Mouse (Mus musculus) kidney, postnatal 36 days (tissue): Measurements from ENCODE around the gene Shld2.
"Not testable (repeated sequence)": the region's sequence is repeated elsewhere in the genome, so short reads cannot be mapped to it uniquely, and the experiment has no call there.

Experiments
- DNase-seq, 2 experiments: peaks; one replicate each; pipeline ENCODE4 v3.0.0; 2021 to 2022; ENCODE audit warnings: mixed read lengths in 2 of 2

Gene Shld2

GRCm38 (mm10) chr14:34318113-34318512 lies 7.8 kb upstream of the Shld2 start:
- DNase-seq: no peak

DNA sequence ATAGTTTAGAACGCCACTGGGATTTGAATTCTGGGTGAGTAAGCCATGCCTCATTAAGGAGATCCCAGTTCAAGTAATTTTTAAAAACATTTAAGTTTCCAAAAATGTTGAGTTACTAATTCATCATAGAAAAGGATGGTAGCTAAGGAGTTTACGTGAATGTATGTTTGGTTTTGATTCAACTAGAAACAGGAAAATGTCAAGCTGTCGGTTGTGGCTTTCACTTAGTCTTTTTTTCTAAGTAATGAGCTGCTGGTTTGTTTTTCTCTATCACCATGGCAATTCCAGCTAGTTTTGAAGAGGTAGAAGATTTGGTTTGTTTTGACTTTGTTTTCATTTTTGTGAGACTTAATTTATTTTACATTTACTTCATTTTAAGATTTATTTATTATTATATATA lies 7.1 kb upstream of the Shld2 start:
- no peak for DNase-seq

DNA sequence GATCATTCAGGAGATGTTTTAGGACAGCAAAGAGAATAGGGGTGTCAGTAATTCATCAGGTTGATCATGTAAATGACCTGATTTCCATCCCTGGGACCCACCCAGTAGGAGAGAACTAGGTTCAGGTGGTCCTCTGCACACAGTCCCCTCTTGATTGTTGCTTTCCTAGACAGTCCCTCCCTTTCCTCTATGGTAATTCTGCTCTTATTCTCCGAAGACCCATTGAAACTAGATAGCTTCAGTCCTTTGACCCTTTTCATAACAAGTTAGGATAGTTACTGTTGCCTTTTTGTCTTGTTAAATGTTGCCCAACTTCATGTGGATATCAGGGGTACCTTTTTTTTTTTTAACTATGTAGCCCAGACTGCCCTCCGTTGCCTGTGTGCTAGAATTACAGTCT lies 6.1 kb upstream of the Shld2 start:
- DNase-seq: no peak

- peak in 1 of 2 experiments; percentile 22 for DNase-seq
Measured at GRCm38 (mm10) chr14:34314796-34315195, 4.5 kb upstream of the Shld2 start.

- not testable (repeated sequence) for DNase-seq
Measured at GRCm38 (mm10) chr14:34314383-34314782, 4.1 kb upstream of the Shld2 start.

DNA sequence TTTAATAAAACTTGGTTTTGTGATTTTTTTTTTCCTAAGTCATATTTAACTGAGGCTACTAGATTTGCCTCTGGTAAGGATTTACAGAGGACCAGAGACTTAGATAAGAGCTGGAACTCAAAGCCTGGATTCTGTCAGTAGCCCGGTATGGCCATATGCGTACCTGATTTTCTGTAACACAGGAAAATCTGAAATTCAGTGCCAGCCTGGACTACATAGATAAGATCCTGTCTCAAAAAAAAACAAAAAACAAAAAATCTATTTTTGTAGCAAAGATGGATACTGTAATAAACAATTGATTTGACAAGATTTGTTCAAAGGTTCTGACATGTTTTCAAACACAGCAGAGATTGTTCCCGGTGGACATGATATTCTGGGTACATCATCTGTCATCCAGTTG lies 3.3 kb upstream of the Shld2 start:
- DNase-seq: no peak

DNA sequence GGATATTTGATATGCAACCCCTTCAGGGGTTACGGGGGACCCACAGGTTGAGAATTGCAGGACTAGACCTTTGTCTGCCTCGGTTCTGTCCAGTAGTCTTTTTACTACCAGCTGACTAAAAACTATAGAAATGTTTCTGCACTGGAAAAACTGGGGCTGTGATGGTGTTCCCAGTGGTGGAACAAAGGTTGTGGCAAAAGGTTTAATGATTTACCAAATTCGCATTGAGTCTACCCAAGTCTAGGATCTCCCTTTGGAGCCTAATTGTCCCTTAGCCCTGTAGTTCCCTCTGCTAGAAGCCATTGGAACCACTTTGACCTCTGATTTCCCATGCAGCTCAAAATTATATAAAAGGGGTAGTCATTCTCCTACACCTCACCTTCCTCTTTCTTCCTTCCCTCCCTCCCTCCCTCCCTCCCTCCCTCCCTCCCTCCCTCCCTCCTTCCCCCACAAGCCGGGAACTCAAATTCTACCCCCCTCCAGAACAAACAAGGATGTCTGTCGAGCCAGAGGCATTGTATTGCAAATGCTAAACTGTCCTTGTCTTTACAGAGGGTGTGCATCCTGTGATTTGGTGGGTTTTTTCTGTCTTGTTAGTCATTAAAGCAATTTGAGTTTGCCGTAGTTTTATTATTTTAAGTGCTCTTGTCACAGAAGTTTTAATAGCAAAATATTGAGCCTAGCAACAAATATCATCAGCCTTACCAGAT lies 2.2 kb upstream of the Shld2 start:
- peak; percentile 38 to 82 for DNase-seq

GRCm38 (mm10) chr14:34311691-34312090 lies 1.4 kb upstream of the Shld2 start:
- DNase-seq: peak; percentile 59 to 83

DNA sequence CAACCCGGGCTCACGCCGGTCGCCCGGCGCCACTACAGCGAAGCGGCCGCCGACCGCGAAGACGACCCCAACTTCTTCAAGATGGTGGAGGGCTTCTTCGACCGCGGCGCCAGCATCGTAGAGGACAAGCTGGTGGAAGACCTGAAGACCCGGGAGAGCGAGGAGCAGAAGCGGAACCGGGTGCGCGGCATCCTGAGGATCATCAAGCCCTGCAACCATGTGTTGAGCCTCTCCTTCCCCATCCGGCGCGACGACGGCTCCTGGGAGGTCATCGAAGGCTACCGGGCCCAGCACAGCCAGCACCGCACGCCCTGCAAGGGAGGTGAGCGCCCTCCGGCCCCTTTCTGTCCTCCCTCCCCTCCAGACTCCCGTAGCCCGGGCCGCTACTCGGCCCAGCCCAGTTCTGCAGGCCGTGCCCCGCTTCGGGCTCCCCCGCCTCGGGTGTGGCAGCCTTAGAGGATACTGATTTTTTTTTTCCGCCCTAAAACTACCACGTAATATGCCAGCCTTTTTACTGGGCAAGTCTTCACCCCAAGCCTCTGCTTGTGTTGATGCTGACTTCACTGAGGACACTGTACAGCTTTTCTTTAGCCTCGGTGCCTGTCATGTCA lies 833 bp upstream of the Shld2 start:
- peak; percentile 54 to 64 for DNase-seq

DNA sequence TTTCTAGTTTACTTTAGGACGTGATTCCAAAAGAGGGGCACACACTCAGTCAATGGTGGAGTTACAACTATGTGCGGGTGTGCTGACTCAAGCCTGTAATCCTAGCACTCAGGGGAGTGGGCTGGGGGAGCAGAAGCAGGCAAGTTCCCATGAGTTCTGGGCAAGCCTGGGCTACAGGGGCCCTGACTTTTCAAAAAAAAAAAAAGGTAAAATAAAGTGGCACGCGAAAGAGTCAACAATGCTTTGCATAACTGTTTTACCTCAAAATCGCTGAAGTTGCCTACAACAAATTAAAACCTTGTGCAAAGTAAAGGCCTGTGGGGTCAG lies 423 bp downstream of the Shld2 start:
- DNase-seq: peak in 1 of 2 experiments; percentile 11

DNA sequence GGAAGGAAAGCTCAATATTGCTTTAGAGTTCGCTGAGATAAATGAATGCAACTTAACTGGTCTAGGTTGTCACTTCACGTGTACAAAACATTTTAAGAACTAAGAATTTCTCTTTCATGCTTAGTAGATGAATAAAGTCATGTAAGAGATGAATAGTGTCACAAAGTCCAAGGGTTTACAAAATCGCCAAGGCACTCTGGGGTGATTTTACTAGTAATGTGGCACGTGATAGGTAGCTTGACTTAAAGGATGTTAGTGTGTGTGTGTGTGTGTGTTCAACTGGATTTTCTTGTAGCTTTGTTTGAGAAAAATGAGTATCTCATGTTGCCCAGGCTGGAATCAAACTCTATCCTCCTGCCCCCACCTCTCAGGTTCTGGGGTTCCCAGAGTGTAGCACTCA lies 1.0 kb downstream of the Shld2 start:
- DNase-seq: no peak

DNA sequence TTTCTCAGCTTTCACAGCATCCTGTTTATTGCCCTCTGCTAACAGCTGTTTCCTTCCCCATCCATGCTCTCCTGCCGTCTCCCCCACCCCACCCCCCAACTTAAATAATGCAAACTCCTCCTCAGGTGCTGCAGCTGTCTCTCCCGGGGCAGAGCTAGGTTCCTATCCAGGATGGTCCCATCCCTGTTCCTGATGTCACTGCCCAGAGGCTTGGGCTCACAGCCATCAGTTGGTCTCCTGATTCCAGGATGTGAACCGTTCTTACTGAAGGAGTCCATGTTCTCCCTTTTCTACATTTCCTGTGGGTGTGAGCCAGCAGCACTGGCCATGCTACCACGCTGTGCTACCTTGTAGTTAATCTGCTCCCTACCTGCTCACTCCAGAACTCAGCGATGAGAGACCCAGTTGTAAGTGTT lies 7.0 kb downstream of the Shld2 start:
- DNase-seq: peak; percentile 31 to 51

- peak; percentile 32 to 56 for DNase-seq
Measured at GRCm38 (mm10) chr14:34302681-34303242, 7.5 kb downstream of the Shld2 start.

DNA sequence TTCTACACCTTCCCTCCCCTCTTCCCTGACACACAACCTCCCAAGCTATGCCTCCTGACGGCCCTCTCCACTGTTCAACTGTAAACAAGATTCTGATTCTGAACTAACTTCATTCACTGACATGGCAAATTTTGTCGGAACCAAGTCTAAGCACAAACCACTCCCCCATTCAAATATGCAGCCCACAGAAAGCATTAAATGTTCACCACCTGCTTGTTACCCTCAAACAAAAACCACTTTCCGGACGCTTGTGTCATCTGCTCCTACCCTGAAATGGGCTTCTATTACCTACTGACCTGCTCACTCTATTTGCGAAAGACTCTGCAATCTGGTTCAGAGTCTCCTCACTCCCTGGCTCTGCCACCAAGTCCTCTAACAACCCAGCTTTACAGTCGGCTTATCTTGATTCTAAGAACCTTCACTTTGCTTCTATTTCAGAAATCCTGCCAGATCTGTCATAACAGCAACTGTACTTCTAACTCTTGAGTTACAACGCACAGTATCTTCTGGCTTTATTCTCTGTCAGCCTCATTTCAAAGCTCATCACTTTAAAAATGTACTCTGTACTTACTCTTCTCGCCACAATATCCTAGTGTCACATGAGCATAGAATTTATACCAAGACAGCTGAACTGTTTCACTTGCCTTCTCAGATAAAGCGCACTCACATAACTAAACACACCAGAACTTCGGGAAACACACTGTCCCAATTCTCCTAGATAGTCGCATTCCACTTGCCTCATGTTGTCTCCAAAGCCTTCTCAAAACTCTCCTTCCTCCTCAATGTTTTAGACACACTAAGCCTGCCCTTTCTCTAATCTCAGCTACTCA lies 11.2 kb downstream of the Shld2 start:
- DNase-seq: peak in 1 of 2 experiments; percentile 19

DNA sequence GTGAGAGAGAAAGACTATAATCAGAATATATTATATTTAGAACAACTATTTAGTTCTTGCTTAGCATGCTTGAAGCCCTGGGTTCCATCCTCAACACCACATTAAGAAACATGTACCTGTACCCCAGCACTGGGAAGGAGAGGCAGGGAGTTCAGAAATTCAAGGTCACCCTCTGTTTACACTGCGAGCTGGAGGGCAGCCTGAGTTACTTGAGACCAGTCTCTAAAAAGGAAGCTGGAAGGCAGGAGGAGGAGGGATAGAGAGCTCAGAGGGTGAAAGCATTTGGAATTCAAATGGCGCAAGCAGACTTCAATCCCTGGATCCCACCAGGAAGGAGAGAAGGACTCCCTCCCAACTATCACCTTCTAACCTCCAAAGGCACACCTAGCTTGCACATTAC lies 12.7 kb downstream of the Shld2 start:
- peak; percentile 34 to 43 for DNase-seq

DNA sequence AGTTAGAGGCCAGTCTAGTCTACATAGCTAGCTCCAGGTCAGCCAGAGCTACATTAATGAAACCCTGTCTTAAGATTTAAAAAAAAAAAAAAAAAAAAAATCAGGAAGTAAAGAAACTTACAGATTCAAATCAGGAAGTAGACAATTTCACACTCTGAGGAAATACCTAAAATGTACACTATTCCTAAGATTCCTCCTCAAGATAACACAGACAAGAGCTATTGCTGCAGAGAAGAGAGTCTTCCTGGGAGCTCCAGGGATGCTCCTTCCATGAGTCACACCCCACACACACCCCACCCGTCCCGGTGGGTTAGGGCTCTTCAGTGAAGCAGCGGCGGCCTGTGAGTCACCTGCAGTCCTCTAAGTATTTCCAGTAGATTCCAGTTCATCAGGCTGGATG lies 13.3 kb downstream of the Shld2 start:
- DNase-seq: peak in 1 of 2 experiments; percentile 26

GRCm38 (mm10) chr14:34296350-34296749 lies 13.9 kb downstream of the Shld2 start:
- peak; percentile 24 to 28 for DNase-seq

DNA sequence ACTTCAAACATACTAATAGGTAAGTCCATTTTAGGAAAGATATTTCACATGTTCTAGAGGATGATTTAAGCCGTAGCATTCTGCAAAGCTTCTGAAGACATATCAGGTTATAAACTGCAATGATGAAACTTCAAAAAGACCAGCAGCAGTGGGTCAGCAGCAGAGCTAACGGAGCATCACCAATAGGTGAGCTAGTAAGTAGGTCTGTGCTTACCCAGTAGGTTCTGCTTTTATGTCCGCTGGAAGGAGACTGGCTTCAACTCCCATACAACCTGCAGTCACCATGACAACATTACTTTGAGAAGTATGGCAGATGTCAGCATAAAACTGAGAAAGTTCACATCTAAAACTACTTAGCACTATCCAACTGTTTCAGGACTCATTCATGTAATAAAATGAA lies 16.7 kb downstream of the Shld2 start:
- DNase-seq: peak; percentile 32 to 64

DNA sequence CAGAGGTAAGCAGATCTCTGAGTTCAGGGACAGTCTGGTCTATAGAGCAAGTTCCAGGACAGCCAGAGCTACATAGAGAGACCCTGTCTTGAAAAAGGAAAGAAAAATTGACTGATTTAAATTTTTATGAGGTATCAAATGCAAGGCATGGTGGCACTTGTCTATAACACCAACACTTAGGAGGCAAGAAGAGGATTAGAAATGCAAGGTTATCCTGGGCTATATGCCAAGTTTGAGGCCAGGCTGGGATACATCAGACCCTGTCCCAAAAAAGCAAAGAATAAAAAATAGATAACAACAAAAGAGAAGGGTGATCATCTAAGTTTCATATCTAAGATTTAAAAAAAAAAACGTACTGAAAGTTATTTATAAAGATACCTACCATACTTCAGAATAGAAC lies 20.1 kb downstream of the Shld2 start:
- DNase-seq: no peak

DNA sequence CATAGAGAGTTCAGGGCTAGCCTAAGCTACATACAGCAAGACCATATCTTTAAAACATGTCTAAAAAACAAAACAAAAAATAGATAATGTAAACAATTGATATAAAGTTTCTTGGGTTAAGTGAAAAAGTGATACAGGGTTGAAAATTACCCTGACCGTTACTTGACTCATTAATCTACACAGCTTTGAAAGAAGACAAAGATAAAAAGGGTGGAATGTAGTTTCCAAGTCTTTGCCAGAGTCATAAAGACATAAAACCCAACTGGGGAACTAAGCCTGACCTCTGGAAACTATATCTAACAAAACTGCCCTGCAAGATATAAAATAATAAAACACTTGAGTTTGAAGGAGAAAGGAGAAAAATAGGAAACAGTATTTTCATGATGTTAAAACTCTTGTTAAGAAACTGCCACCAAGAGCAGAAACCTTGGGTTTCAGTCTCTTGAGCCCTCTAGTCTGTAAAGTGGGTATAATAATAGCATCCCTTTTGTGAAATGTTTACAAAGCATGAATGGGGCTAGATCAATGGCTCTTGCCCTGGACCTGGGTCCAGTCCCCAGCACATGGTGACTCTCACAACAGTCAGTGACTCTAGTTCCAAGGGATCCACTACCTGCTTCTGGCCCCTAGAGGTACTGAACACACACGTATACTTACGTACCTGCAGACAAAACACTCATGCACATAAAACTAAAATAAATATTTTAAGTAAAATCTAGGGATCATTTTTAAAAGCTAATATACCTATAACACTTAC lies 20.9 kb downstream of the Shld2 start:
- DNase-seq: no peak

- no peak for DNase-seq
Measured at GRCm38 (mm10) chr14:34288396-34288795, 21.9 kb downstream of the Shld2 start.

DNA sequence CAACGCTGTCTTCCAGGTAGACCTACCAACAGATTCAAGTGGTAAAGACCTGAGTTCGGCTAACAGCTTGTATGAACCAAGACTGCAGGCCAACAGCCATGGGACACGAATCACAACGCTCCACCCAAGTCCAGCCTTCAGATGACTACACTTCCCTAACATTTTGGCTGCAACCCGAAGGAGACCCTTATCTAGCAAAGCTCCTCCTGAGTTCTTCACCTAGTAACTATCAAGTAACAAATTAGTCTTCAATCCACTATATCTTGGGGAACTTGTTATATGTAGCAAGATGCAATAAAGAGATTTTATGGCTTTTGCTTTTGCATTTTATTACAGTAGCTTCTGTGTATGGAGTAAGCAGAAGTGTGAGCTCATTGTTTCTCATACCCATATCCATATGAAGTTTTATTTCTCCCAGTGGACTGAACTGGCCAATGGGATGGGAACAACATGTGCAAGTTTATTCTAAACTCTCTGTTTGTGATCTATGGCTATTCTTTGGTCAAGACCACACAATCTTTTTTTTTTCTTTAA lies 28.5 kb downstream of the Shld2 start:
- no peak for DNase-seq
